Mouse (Mus musculus): ENCODE data around the gene Dmd. TPM values are rescaled to one million over a fixed set of nuclear protein-coding genes. Genes with fewer than 3 reads are reported as not detected.
A peak's percentile ranks its signal among the peaks of the same experiment; 100 is the strongest.
"Not testable (repeated sequence)": the region's sequence is repeated elsewhere in the genome, so short reads cannot be mapped to it uniquely, and the experiment has no call there.

Gene Dmd
- total and polyA plus RNA-seq, 2 experiments from 2014 or later, result 17.1 to 55.1 TPM

GRCm38 (mm10) chrX:83867469-83867868 is 918.8 kb downstream of the Dmd start:
- WGBS, result 55% methylated on average over 9 of the region's 9 CpGs
- peak; percentile 34; the same call in 1 of the 2 replicates for TF ChIP-seq CTCF (IDR thresholded peaks at IDR 0.05; ENCODE audit: low read depth)
- H3K36me3 ChIP-seq (ENCODE audit: insufficient read depth); H3K4me3 ChIP-seq (ENCODE audit: low read depth, low read length); H3K9ac ChIP-seq; H3K9me3 ChIP-seq (ENCODE audit: low read length); ATAC-seq; H3K27ac ChIP-seq (ENCODE audit: low read depth, low read length); H3K27me3 ChIP-seq (ENCODE audit: insufficient read depth, low read length); H3K4me1 ChIP-seq (ENCODE audit: insufficient read depth); H3K4me2 ChIP-seq (ENCODE audit: low read depth): not testable (repeated sequence)
- DNase-seq, result peak; percentile 42

GRCm38 (mm10) chrX:83875389-83875788 is 926.7 kb downstream of the Dmd start:
- H3K36me3 ChIP-seq (ENCODE audit: insufficient read depth); H3K27me3 ChIP-seq (ENCODE audit: insufficient read depth, low read length); H3K27ac ChIP-seq (ENCODE audit: low read depth, low read length); H3K4me2 ChIP-seq (ENCODE audit: low read depth); H3K9ac ChIP-seq; H3K4me1 ChIP-seq (ENCODE audit: insufficient read depth); ATAC-seq; H3K4me3 ChIP-seq (ENCODE audit: low read depth, low read length); H3K9me3 ChIP-seq (ENCODE audit: low read length): not testable (repeated sequence)
- WGBS, result 81% methylated on average over 11 of the region's 11 CpGs
- TF ChIP-seq CTCF (IDR thresholded peaks at IDR 0.05; ENCODE audit: low read depth), result 0 out of 2 replicates have a peak, but pooled peaks have one; percentile 14
- peak; percentile 13 for DNase-seq

- Histone ChIP-seq H3K9ac (no peak overlapping the region), H3K27me3 (ENCODE audit: insufficient read depth, low read length) (no peaks in the 10 kb centered on the region), H3K4me2 (ENCODE audit: low read depth) (no peak overlapping the region), H3K9me3 (ENCODE audit: low read length) (no peaks in the 10 kb centered on the region), H3K4me3 (ENCODE audit: low read depth, low read length) (no peak overlapping the region), H3K27ac (ENCODE audit: low read depth, low read length) (no peak overlapping the region), H3K4me1 (ENCODE audit: insufficient read depth) (no peaks in the 10 kb centered on the region), H3K36me3 (ENCODE audit: insufficient read depth) (no peaks in the 10 kb centered on the region)
- ATAC-seq, result no peak
- 65% methylated on average over 1 of the region's 1 CpGs for WGBS
- TF ChIP-seq CTCF (IDR thresholded peaks at IDR 0.05; ENCODE audit: low read depth), result no peak
- no peak for DNase-seq
These were observed 1027.2 kb downstream of the Dmd start for GRCm38 (mm10) chrX:83975895-83976294.

GRCm38 (mm10) chrX:84001294-84001693 is 1052.6 kb downstream of the Dmd start:
- H3K27ac ChIP-seq (ENCODE audit: low read depth, low read length), result no peak overlapping the region
- 38% methylated on average over 7 of the region's 7 CpGs for WGBS
- H3K4me1 ChIP-seq (ENCODE audit: insufficient read depth), result no peaks in the 10 kb centered on the region
- H3K4me3 ChIP-seq (ENCODE audit: low read depth, low read length), result no peak overlapping the region
- no peaks in the 10 kb centered on the region for H3K9me3 ChIP-seq (ENCODE audit: low read length)
- no peaks in the 10 kb centered on the region for H3K36me3 ChIP-seq (ENCODE audit: insufficient read depth)
- H3K27me3 ChIP-seq (ENCODE audit: insufficient read depth, low read length), result no peaks in the 10 kb centered on the region
- peak; percentile 77 for TF ChIP-seq CTCF (IDR thresholded peaks at IDR 0.05; ENCODE audit: low read depth)
- peak; percentile 55 for DNase-seq
- no peak; the same call in 1 of the 2 replicates for ATAC-seq
- H3K4me2 ChIP-seq (ENCODE audit: low read depth), result no peak overlapping the region
- H3K9ac ChIP-seq, result no peak overlapping the region

- 96% methylated on average over 3 of the region's 3 CpGs for WGBS
- not testable (repeated sequence) for H3K27ac ChIP-seq (ENCODE audit: low read depth, low read length); DNase-seq; H3K9me3 ChIP-seq (ENCODE audit: low read length); H3K4me2 ChIP-seq (ENCODE audit: low read depth); H3K36me3 ChIP-seq (ENCODE audit: insufficient read depth); H3K9ac ChIP-seq; H3K27me3 ChIP-seq (ENCODE audit: insufficient read depth, low read length); ATAC-seq; H3K4me1 ChIP-seq (ENCODE audit: insufficient read depth); H3K4me3 ChIP-seq (ENCODE audit: low read depth, low read length)
These were observed 1113.8 kb downstream of the Dmd start for GRCm38 (mm10) chrX:84062431-84062830.

- H3K9ac ChIP-seq, result no peak overlapping the region
- DNase-seq, result no peak
- WGBS, result 80% methylated on average over 2 of the region's 2 CpGs
These were observed 1217.2 kb downstream of the Dmd start for GRCm38 (mm10) chrX:84165872-84166271.

GRCm38 (mm10) chrX:84241297-84241859 is 1292.7 kb downstream of the Dmd start:
- H3K4me2 ChIP-seq (ENCODE audit: low read depth), result no peak overlapping the region
- H3K4me1 ChIP-seq (ENCODE audit: insufficient read depth), result no peaks in the 10 kb centered on the region
- ATAC-seq (no peak), DNase-seq (no peak)
- H3K9me3 ChIP-seq (ENCODE audit: low read length), result no peaks in the 10 kb centered on the region
- TF ChIP-seq CTCF (IDR thresholded peaks at IDR 0.05; ENCODE audit: low read depth), result no peak
- H3K4me3 ChIP-seq (ENCODE audit: low read depth, low read length), result no peak overlapping the region
- no peaks in the 10 kb centered on the region for H3K36me3 ChIP-seq (ENCODE audit: insufficient read depth)
- whole genome bisulfite sequencing, result 49% methylated on average over 2 of the region's 2 CpGs
- no peak overlapping the region for H3K27ac ChIP-seq (ENCODE audit: low read depth, low read length)
- no peaks in the 10 kb centered on the region for H3K27me3 ChIP-seq (ENCODE audit: insufficient read depth, low read length)
- no peak overlapping the region for H3K9ac ChIP-seq

More at GRCm38 (mm10) chrX:84165872-84166271, 1217.2 kb downstream of the Dmd start:
- Histone ChIP-seq H3K9me3 (ENCODE audit: low read length) (no peaks in the 10 kb centered on the region), H3K4me2 (ENCODE audit: low read depth) (no peak overlapping the region), H3K36me3 (ENCODE audit: insufficient read depth) (no peaks in the 10 kb centered on the region), H3K27ac (ENCODE audit: low read depth, low read length) (no peak overlapping the region), H3K4me3 (ENCODE audit: low read depth, low read length) (no peak overlapping the region), H3K27me3 (ENCODE audit: insufficient read depth, low read length) (no peaks in the 10 kb centered on the region), H3K4me1 (ENCODE audit: insufficient read depth) (no peaks in the 10 kb centered on the region)
- ATAC-seq, result no peak
- TF ChIP-seq CTCF (IDR thresholded peaks at IDR 0.05; ENCODE audit: low read depth), result no peak

All from forebrain, postnatal 0 days (tissue).